Mouse (Mus musculus): Measurements from ENCODE around the gene Stx12. TPM values are rescaled to one million over a fixed set of nuclear protein-coding genes. Genes with fewer than 3 reads are reported as not detected.

Gene Stx12
- total RNA-seq, 2 experiments from 2014 or later, result 44.1 to 52.0 TPM

DNA sequence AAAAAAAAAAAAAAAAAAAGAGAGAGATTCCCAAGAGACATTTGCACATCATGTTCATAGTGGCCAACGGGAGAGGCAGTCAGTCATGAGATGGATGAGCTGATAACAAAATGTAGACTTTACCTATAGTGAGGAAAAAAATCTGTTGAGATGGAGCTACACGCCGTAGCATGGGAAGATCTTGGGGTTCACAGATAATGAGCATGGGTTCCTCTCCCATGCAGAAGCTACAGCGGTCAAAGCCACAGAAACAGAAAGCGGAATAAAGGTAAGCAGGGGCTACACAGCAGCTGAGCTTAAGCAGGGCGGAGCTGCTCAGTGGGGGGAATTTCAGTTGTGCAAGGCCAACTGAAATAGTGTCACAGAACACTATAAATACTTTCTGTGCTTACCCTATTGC is 80.0 kb downstream of the Stx12 start:
- no peak for ATAC-seq (replicated peaks; ENCODE audit: low FRiP score, poor library complexity, severe bottlenecking)

DNA sequence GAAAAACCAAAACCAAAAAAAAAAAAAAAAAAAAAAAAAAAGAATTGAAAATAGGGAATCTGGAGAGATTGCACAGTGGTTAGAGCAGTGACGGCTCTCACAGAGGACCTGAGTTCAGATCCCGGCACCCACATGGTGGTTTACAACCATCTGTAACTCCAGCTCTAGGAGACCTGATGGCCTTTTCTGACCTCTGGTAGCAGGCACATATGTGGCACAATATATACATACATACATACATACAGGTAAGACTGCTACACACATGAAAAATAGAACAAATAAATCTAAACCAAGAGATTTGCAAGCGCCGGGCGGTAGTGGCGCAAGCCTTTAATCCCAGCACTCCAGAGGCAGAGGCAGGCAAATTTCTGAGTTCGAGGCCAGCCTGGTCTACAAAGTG is 80.4 kb downstream of the Stx12 start:
- ATAC-seq (replicated peaks; ENCODE audit: low FRiP score, poor library complexity, severe bottlenecking), result no peak

Other genes starting within 250 kb of the Stx12 start
- gene Eya3, start 245.5 kb downstream of the Stx12 start, total RNA-seq (2015; ENCODE audit: low replicate concordance), result 34.2 and 43.6 TPM in 2 replicates
- 15.0 and 28.9 TPM in 2 replicates for gene Eya3, start 245.5 kb downstream of the Stx12 start, total RNA-seq (2017; ENCODE audit: low replicate concordance)
- gene Xkr8, start 152.0 kb downstream of the Stx12 start, total RNA-seq (2015; ENCODE audit: low replicate concordance), result 0.42 TPM in 1 of 2 replicates, not detected in the other
- 0.08 and 0.64 TPM in 2 replicates for gene Xkr8, start 152.0 kb downstream of the Stx12 start, total RNA-seq (2017; ENCODE audit: low replicate concordance)
- gene Smpdl3b, start 127.3 kb downstream of the Stx12 start, total RNA-seq (2015; ENCODE audit: low replicate concordance), result 2.5 TPM in 1 of 2 replicates, not detected in the other
- not detected in 2 replicates for gene Smpdl3b, start 127.3 kb downstream of the Stx12 start, total RNA-seq (2017; ENCODE audit: low replicate concordance)
- gene Rpa2, start 116.2 kb downstream of the Stx12 start, total RNA-seq (2015; ENCODE audit: low replicate concordance), result 32.7 and 54.4 TPM in 2 replicates
- 28.4 and 51.9 TPM in 2 replicates for gene Rpa2, start 116.2 kb downstream of the Stx12 start, total RNA-seq (2017; ENCODE audit: low replicate concordance)
- gene Themis2, start 88.1 kb downstream of the Stx12 start, total RNA-seq (2015; ENCODE audit: low replicate concordance), result 5.4 and 12.6 TPM in 2 replicates
- 5.4 and 7.5 TPM in 2 replicates for gene Themis2, start 88.1 kb downstream of the Stx12 start, total RNA-seq (2017; ENCODE audit: low replicate concordance)
- gene Ppp1r8, start 41.3 kb downstream of the Stx12 start, total RNA-seq (2015; ENCODE audit: low replicate concordance), result 16.6 and 19.3 TPM in 2 replicates
- 24.5 and 36.2 TPM in 2 replicates for gene Ppp1r8, start 41.3 kb downstream of the Stx12 start, total RNA-seq (2017; ENCODE audit: low replicate concordance)
- 30.6 and 35.0 TPM in 2 replicates for gene Fam76a, start 38.0 kb upstream of the Stx12 start, total RNA-seq (2015; ENCODE audit: low replicate concordance)
- gene Fam76a, start 38.0 kb upstream of the Stx12 start, total RNA-seq (2017; ENCODE audit: low replicate concordance), result 41.3 and 67.4 TPM in 2 replicates
- 8.4 and 12.6 TPM in 2 replicates for gene Fgr, start 89.6 kb upstream of the Stx12 start, total RNA-seq (2015; ENCODE audit: low replicate concordance)
- gene Fgr, start 89.6 kb upstream of the Stx12 start, total RNA-seq (2017; ENCODE audit: low replicate concordance), result 7.8 and 9.7 TPM in 2 replicates
- gene Ahdc1, start 126.8 kb upstream of the Stx12 start, total RNA-seq (2015; ENCODE audit: low replicate concordance), result 2.9 TPM in 2 replicates
- 0.26 TPM in 1 of 2 replicates, not detected in the other for gene Ahdc1, start 126.8 kb upstream of the Stx12 start, total RNA-seq (2017; ENCODE audit: low replicate concordance)
- 79.6 and 83.6 TPM in 2 replicates for gene Wasf2, start 246.0 kb upstream of the Stx12 start, total RNA-seq (2015; ENCODE audit: low replicate concordance)
- gene Wasf2, start 246.0 kb upstream of the Stx12 start, total RNA-seq (2017; ENCODE audit: low replicate concordance), result 59.7 and 73.7 TPM in 2 replicates

Data from erythroid progenitor cell, adult 5-6 weeks (primary cell).